Mouse (Mus musculus) spleen, postnatal 0 days (tissue): ENCODE data around the gene Asic3. TPM values are rescaled to one million over a fixed set of nuclear protein-coding genes. Genes with fewer than 3 reads are reported as not detected.

Experiments used
- polyA plus RNA-seq: library from polyadenylated mRNA; unstranded; fragments of >200 nt; fragmentation: Nextera tagmentation; extraction: Ambion mirVana; gene quantifications from 2 replicates; pipeline ENCODE4 v1.2.1, GENCODE M21; 2015

Gene Asic3
- polyA plus RNA-seq: not detected in 2 replicates

GRCm38 (mm10) chr5:24413042-24413693 is at the start of gene Asic3:
Gene Asic3, plus strand, starts transcription at chr5:24413392.

GRCm38 (mm10) chr5:24364508-24364907 is 48.7 kb upstream of the Asic3 start, which contains the start of gene Nos3:
Gene Nos3, plus strand, starts transcription at chr5:24364810.

GRCm38 (mm10) chr5:24391864-24392263 is 21.3 kb upstream of the Asic3 start, which contains the start of gene Atg9b:
Gene Atg9b, minus strand, starts transcription at chr5:24392143.

GRCm38 (mm10) chr5:24393392-24393997 is 19.7 kb upstream of the Asic3 start, which contains the start of gene Abcb8:
Gene Abcb8, plus strand, starts transcription at chr5:24393663.

GRCm38 (mm10) chr5:24423129-24424003 is 10.2 kb downstream of the Asic3 start, which contains the start of the genes Cdk5 and Slc4a2:
Gene Cdk5, minus strand, starts transcription at chr5:24423530.
Gene Slc4a2, plus strand, starts transcription at chr5:24423837.

GRCm38 (mm10) chr5:24444746-24445427 is 31.7 kb downstream of the Asic3 start, which contains the start of gene Fastk:
Gene Fastk, minus strand, starts transcription at chr5:24445287.

GRCm38 (mm10) chr5:24447624-24448298 is 34.6 kb downstream of the Asic3 start, which contains the start of gene Tmub1:
Gene Tmub1, minus strand, starts transcription at chr5:24447854.

GRCm38 (mm10) chr5:24452030-24452690 is 39.0 kb downstream of the Asic3 start, which contains the start of gene Agap3:
Gene Agap3, plus strand, starts transcription at chr5:24452177.

Other genes with a start within 250 kb of the Asic3 start
- 8.9 and 9.6 TPM in 2 replicates for gene Nupl2, start 248.4 kb upstream of the Asic3 start, polyA plus RNA-seq
- 0.69 and 0.80 TPM in 2 replicates for gene Kcnh2, start 61.8 kb upstream of the Asic3 start, polyA plus RNA-seq
- 3.1 and 4.4 TPM in 2 replicates for gene Nos3, start 48.6 kb upstream of the Asic3 start, polyA plus RNA-seq
- 1.1 and 2.0 TPM in 2 replicates for gene Atg9b, start 21.2 kb upstream of the Asic3 start, polyA plus RNA-seq
- 20.3 and 21.0 TPM in 2 replicates for gene Abcb8, start 19.7 kb upstream of the Asic3 start, polyA plus RNA-seq
- 13.7 and 16.6 TPM in 2 replicates for gene Cdk5, start 10.1 kb downstream of the Asic3 start, polyA plus RNA-seq
- 9.1 and 10.4 TPM in 2 replicates for gene Slc4a2, start 10.4 kb downstream of the Asic3 start, polyA plus RNA-seq
- gene Fastk, start 31.9 kb downstream of the Asic3 start, polyA plus RNA-seq: 45.3 and 48.4 TPM in 2 replicates
- gene Tmub1, start 34.5 kb downstream of the Asic3 start, polyA plus RNA-seq: 6.6 and 8.3 TPM in 2 replicates
- 12.6 and 14.8 TPM in 2 replicates for gene Agap3, start 38.8 kb downstream of the Asic3 start, polyA plus RNA-seq
- gene Gbx1, start 113.8 kb downstream of the Asic3 start, polyA plus RNA-seq: 0.04 TPM in 1 of 2 replicates, not detected in the other
- 0.17 and 0.35 TPM in 2 replicates for gene Asb10, start 127.6 kb downstream of the Asic3 start, polyA plus RNA-seq
- gene 4931409K22Rik, start 143.4 kb downstream of the Asic3 start, polyA plus RNA-seq: 0.07 and 0.10 TPM in 2 replicates
- gene Abcf2, start 164.1 kb downstream of the Asic3 start, polyA plus RNA-seq: 47.8 and 49.0 TPM in 2 replicates
- gene Chpf2, start 173.3 kb downstream of the Asic3 start, polyA plus RNA-seq: 11.3 and 14.3 TPM in 2 replicates
- gene Smarcd3, start 211.0 kb downstream of the Asic3 start, polyA plus RNA-seq: 2.4 and 3.6 TPM in 2 replicates